Mouse (Mus musculus) limb, embryonic 15.5 days (tissue): ENCODE results near the gene Accsl. TPM values are rescaled to one million over a fixed set of nuclear protein-coding genes. Genes with fewer than 3 reads are reported as not detected.

ENCODE experiments used
- ATAC-seq: fragments of 200-750 bp; cut with Nextera tagmentation; 2 replicates; pipeline ENCODE4 v1.8.0; 2017; ENCODE audit warnings: low read depth, moderate TSS enrichment; ENCODE audit not compliant: insufficient number of reproducible peaks, low FRiP score, low TSS enrichment
- H3K27ac ChIP-seq: fragments of 300-500 bp; sonication (generic); 2 replicates; pipeline ENCODE4 v1.5.1; 2015; ENCODE audit warnings: moderate library complexity, mild to moderate bottlenecking, inconsistent platforms
- H3K27me3 ChIP-seq: fragments of 300-500 bp; sonication (generic); 2 replicates; pipeline ENCODE4 v1.6.1; 2015; ENCODE audit warnings: inconsistent platforms
- H3K36me3 ChIP-seq: fragments of 300-500 bp; sonication (generic); 2 replicates; pipeline ENCODE4 v1.6.1; 2015; ENCODE audit warnings: inconsistent platforms
- H3K4me1 ChIP-seq: fragments of 300-500 bp; sonication (generic); 2 replicates; pipeline ENCODE4 v1.6.1; 2015; ENCODE audit warnings: inconsistent platforms
- H3K4me2 ChIP-seq: fragments of 300-500 bp; sonication (generic); 2 replicates; pipeline ENCODE4 v1.6.1; 2015; ENCODE audit warnings: mild to moderate bottlenecking, inconsistent platforms
- H3K4me3 ChIP-seq: fragments of 300-500 bp; sonication (generic); 2 replicates; pipeline ENCODE4 v1.5.1; 2015; ENCODE audit warnings: mild to moderate bottlenecking, inconsistent platforms
- H3K9ac ChIP-seq: fragments of 300-500 bp; sonication (generic); 2 replicates; pipeline ENCODE4 v1.6.1; 2015; ENCODE audit warnings: inconsistent platforms
- H3K9me3 ChIP-seq: fragments of 300-500 bp; sonication (generic); 2 replicates; pipeline ENCODE4 v1.6.1; 2016; ENCODE audit warnings: inconsistent platforms
- WGBS: fragments of 180-500 bp; shearing (Covaris S2); methylation state at CpG from one replicate; pipeline ENCODE4 v1.1.7; 2015; 5-methylcytosine and 5-hydroxymethylcytosine counted together
- polyA plus RNA-seq: library from polyadenylated mRNA; unstranded; fragments of >200 nt; fragmentation: Nextera tagmentation; extraction: Ambion mirVana; gene quantifications from 2 replicates; pipeline ENCODE4 v1.2.1, GENCODE M21; 2015

The Accsl gene
- polyA plus RNA-seq, 1 experiment from 2014 or later: not detected

GRCm38 (mm10) chr2:93889071-93889470 lies 20.1 kb upstream of the Accsl start:
- WGBS: 82% methylated on average over 7 of the region's 7 CpGs
- no peaks in the 10 kb centered on the region for H3K27me3 ChIP-seq
- no peaks in the 10 kb centered on the region for H3K9me3 ChIP-seq
- no peaks in the 10 kb centered on the region for H3K36me3 ChIP-seq
- no peak overlapping the region for H3K4me3 ChIP-seq
- ATAC-seq: no peak
- H3K9ac ChIP-seq: no peak overlapping the region
- H3K27ac ChIP-seq: no peak overlapping the region
- H3K4me2 ChIP-seq: no peak overlapping the region
- H3K4me1 ChIP-seq: peaks cover 12% of the 10 kb centered on the region

GRCm38 (mm10) chr2:93888366-93888765 lies 19.4 kb upstream of the Accsl start:
- Histone ChIP-seq H3K4me3 (no peak overlapping the region), H3K9me3 (no peaks in the 10 kb centered on the region), H3K9ac (no peak overlapping the region), H3K4me1 (peaks cover 12% of the 10 kb centered on the region), H3K27me3 (no peaks in the 10 kb centered on the region), H3K4me2 (no peak overlapping the region), H3K27ac (no peak overlapping the region), H3K36me3 (no peaks in the 10 kb centered on the region)
- no peak for ATAC-seq
- 72% methylated on average over 6 of the region's 6 CpGs for WGBS

GRCm38 (mm10) chr2:93887273-93887672 lies 18.3 kb upstream of the Accsl start:
- no peak for ATAC-seq
- Histone ChIP-seq H3K9me3 (no peaks in the 10 kb centered on the region), H3K9ac (no peak overlapping the region), H3K27ac (no peak overlapping the region), H3K4me3 (no peak overlapping the region), H3K4me2 (no peak overlapping the region), H3K27me3 (no peaks in the 10 kb centered on the region), H3K36me3 (no peaks in the 10 kb centered on the region), H3K4me1 (peaks cover 12% of the 10 kb centered on the region)
- 65% methylated on average over 11 of the region's 11 CpGs for WGBS

GRCm38 (mm10) chr2:93886013-93886794 lies 17.2 kb upstream of the Accsl start:
- Histone ChIP-seq H3K36me3 (no peaks in the 10 kb centered on the region), H3K4me1 (peaks cover 3% of the 10 kb centered on the region; the same call in 1 of the 2 replicates), H3K27me3 (no peaks in the 10 kb centered on the region), H3K9ac (no peak overlapping the region), H3K4me2 (no peak overlapping the region), H3K9me3 (no peaks in the 10 kb centered on the region), H3K27ac (no peak overlapping the region), H3K4me3 (no peak overlapping the region)
- 48% methylated on average over 10 of the region's 10 CpGs for WGBS
- no peak for ATAC-seq

- ATAC-seq: no peak
- H3K27ac ChIP-seq: no peak overlapping the region
- whole genome bisulfite sequencing: 48% methylated on average over 5 of the region's 5 CpGs
- no peak overlapping the region for H3K4me2 ChIP-seq
- no peak overlapping the region for H3K4me3 ChIP-seq
- no peaks in the 10 kb centered on the region for H3K9me3 ChIP-seq
- no peaks in the 10 kb centered on the region for H3K36me3 ChIP-seq
- H3K9ac ChIP-seq: no peak overlapping the region
- H3K4me1 ChIP-seq: 0 out of 2 replicates have a peak, but pooled peaks cover 3% of the 10 kb centered on the region
- no peaks in the 10 kb centered on the region for H3K27me3 ChIP-seq
These were observed 14.1 kb upstream of the Accsl start for GRCm38 (mm10) chr2:93883066-93883465.

- ATAC-seq: no peak
- Histone ChIP-seq H3K9ac (no peak overlapping the region), H3K4me1 (0 out of 2 replicates have a peak, but pooled peaks cover 3% of the 10 kb centered on the region), H3K4me2 (no peak overlapping the region), H3K36me3 (no peaks in the 10 kb centered on the region), H3K9me3 (no peaks in the 10 kb centered on the region), H3K27me3 (no peaks in the 10 kb centered on the region), H3K27ac (no peak overlapping the region), H3K4me3 (no peak overlapping the region)
- 85% methylated on average over 9 of the region's 9 CpGs for WGBS
These were observed 12.8 kb upstream of the Accsl start for GRCm38 (mm10) chr2:93881640-93882367.

GRCm38 (mm10) chr2:93880981-93881380 lies 12.0 kb upstream of the Accsl start:
- 51% methylated on average over 3 of the region's 3 CpGs for WGBS
- no peaks in the 10 kb centered on the region for H3K9me3 ChIP-seq
- H3K9ac ChIP-seq: no peak overlapping the region
- H3K4me2 ChIP-seq: no peak overlapping the region
- peak; percentile 47; the same call in 1 of the 2 replicates for ATAC-seq
- no peaks in the 10 kb centered on the region for H3K27me3 ChIP-seq
- H3K4me1 ChIP-seq: no peaks in the 10 kb centered on the region
- no peak overlapping the region for H3K27ac ChIP-seq
- H3K4me3 ChIP-seq: no peak overlapping the region
- no peaks in the 10 kb centered on the region for H3K36me3 ChIP-seq

GRCm38 (mm10) chr2:93880450-93880849 lies 11.5 kb upstream of the Accsl start:
- ATAC-seq: 0 out of 2 replicates have a peak, but pooled peaks have one; percentile 9

DNA sequence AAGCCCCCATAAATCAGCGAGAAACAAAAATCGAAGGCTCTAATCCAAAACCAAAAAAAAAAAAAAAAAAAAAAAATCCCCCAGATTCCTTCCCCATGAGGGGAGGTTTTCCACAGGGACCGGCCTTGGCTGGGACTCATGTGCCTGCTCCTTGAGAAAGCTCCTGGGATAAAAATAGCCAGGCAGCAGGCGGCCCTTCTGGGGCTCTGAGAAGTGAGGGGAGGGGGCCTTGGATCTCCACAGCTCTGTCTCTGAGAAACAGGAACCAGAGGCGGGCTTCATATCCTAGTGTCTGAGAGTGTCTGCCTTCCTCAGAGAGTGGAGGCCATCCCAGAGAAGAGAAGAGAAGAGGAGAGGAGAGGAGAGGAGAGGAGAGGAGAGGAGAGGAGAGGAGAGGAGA lies 8.0 kb upstream of the Accsl start:
- 64% methylated on average over 5 of the region's 5 CpGs for WGBS
- ATAC-seq: no peak
- no peak overlapping the region for H3K4me3 ChIP-seq
- H3K27me3 ChIP-seq: no peaks in the 10 kb centered on the region
- H3K36me3 ChIP-seq: no peaks in the 10 kb centered on the region
- H3K9ac ChIP-seq: no peak overlapping the region
- no peaks in the 10 kb centered on the region for H3K4me1 ChIP-seq
- H3K27ac ChIP-seq: no peak overlapping the region
- H3K9me3 ChIP-seq: no peaks in the 10 kb centered on the region
- H3K4me2 ChIP-seq: no peak overlapping the region

More at GRCm38 (mm10) chr2:93880450-93880849, 11.5 kb upstream of the Accsl start:
- 63% methylated on average over 8 of the region's 8 CpGs for WGBS
- Histone ChIP-seq H3K4me3 (no peak overlapping the region), H3K27ac (no peak overlapping the region), H3K9me3 (no peaks in the 10 kb centered on the region), H3K4me2 (no peak overlapping the region), H3K36me3 (no peaks in the 10 kb centered on the region), H3K9ac (no peak overlapping the region), H3K4me1 (no peaks in the 10 kb centered on the region), H3K27me3 (no peaks in the 10 kb centered on the region)

DNA sequence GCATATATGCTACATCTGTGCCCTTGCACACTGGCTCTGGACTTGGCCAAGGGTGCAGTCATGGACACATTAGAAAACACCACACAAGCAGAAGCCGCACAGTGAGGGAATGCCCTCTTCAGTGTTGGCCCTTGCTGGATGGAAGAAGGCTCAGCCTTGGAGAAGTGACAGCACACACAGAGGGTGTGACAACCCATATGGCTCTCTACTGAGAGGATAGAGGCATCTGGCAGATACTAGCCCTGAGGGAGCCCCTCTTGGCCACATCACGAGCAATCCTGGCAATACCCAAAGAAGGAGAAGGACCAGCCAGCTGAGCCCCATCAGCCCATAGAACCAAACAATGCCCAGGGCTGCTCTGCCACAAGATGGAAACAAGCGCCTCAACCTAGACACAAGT lies 5.6 kb upstream of the Accsl start:
- H3K4me2 ChIP-seq: no peak overlapping the region
- H3K9me3 ChIP-seq: no peaks in the 10 kb centered on the region
- H3K9ac ChIP-seq: no peak overlapping the region
- no peak overlapping the region for H3K27ac ChIP-seq
- 92% methylated on average over 3 of the region's 3 CpGs for WGBS
- H3K27me3 ChIP-seq: no peaks in the 10 kb centered on the region
- H3K4me3 ChIP-seq: no peak overlapping the region
- no peaks in the 10 kb centered on the region for H3K36me3 ChIP-seq
- ATAC-seq: no peak
- H3K4me1 ChIP-seq: no peaks in the 10 kb centered on the region

DNA sequence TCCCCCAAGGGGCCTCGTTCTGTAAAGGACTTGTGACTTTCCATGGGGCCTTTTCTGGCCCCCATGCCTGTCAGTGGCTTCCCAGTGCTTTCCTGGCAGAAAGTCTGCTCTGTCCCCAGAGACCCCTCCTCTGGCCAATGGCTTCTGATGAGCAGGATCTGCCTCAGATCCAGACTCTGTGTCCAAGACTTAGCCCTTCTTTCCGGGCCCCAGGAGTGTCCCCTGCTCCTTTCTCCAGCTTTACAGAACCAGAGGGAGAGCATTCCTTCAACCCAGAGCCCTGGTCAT lies 5.2 kb upstream of the Accsl start:
- H3K4me2 ChIP-seq: no peak overlapping the region
- no peaks in the 10 kb centered on the region for H3K9me3 ChIP-seq
- ATAC-seq: no peak
- no peak overlapping the region for H3K27ac ChIP-seq
- no peak overlapping the region for H3K9ac ChIP-seq
- no peaks in the 10 kb centered on the region for H3K4me1 ChIP-seq
- H3K36me3 ChIP-seq: no peaks in the 10 kb centered on the region
- WGBS: 28% methylated on average over 2 of the region's 2 CpGs
- H3K4me3 ChIP-seq: no peak overlapping the region
- H3K27me3 ChIP-seq: no peaks in the 10 kb centered on the region

GRCm38 (mm10) chr2:93873449-93874226 lies 4.7 kb upstream of the Accsl start:
- WGBS: 10% methylated on average over 11 of the region's 12 CpGs
- no peak overlapping the region for H3K4me2 ChIP-seq

More at GRCm38 (mm10) chr2:93873449-93874226, 4.7 kb upstream of the Accsl start:
- Histone ChIP-seq H3K4me3 (no peak overlapping the region), H3K27ac (no peak overlapping the region), H3K9ac (no peak overlapping the region), H3K27me3 (no peaks in the 10 kb centered on the region), H3K9me3 (no peaks in the 10 kb centered on the region), H3K4me1 (no peaks in the 10 kb centered on the region), H3K36me3 (no peaks in the 10 kb centered on the region)
- no peak for ATAC-seq
